Mouse (Mus musculus) lung, embryonic 16.5 days (tissue): ENCODE results near the gene Gps2. TPM values are rescaled to one million over a fixed set of nuclear protein-coding genes. Genes with fewer than 3 reads are reported as not detected.

ENCODE experiments used
- ATAC-seq: fragments of 200-750 bp; cut with Nextera tagmentation; 2 replicates; pipeline ENCODE4 v1.8.0; 2017; ENCODE audit warnings: low read depth, mild to moderate bottlenecking, moderate library complexity
- H3K27ac ChIP-seq: fragments of 300-500 bp; sonication (generic); 2 replicates; pipeline ENCODE4 v1.5.1; 2014; ENCODE audit warnings: mild to moderate bottlenecking, control low read depth, low read length
- H3K27me3 ChIP-seq: fragments of 300-500 bp; sonication (generic); 2 replicates; pipeline ENCODE4 v1.6.1; 2014; ENCODE audit warnings: low read depth, low read length, mixed read lengths; ENCODE audit not compliant: control insufficient read depth, insufficient read depth
- H3K36me3 ChIP-seq: fragments of 300-500 bp; sonication (generic); 2 replicates; pipeline ENCODE4 v1.6.1; 2014; ENCODE audit warnings: low read length; ENCODE audit not compliant: control insufficient read depth, insufficient read depth
- H3K4me1 ChIP-seq: fragments of 300-500 bp; sonication (generic); replicated peaks from 2 replicates; pipeline ENCODE4 v1.6.1; 2014; ENCODE audit warnings: low read length, mixed read lengths; ENCODE audit not compliant: control insufficient read depth, insufficient read depth
- H3K4me2 ChIP-seq: fragments of 300-500 bp; sonication (generic); 2 replicates; pipeline ENCODE4 v1.6.1; 2014; ENCODE audit warnings: low read depth, low read length, control low read depth
- H3K4me3 ChIP-seq: fragments of 300-500 bp; sonication (generic); 2 replicates; pipeline ENCODE4 v1.5.1; 2014; ENCODE audit warnings: mild to moderate bottlenecking, low read length, control low read depth
- H3K9ac ChIP-seq: fragments of 300-500 bp; sonication (generic); 2 replicates; pipeline ENCODE4 v1.6.1; 2014; ENCODE audit warnings: low read length, control low read depth
- H3K9me3 ChIP-seq: fragments of 300-500 bp; sonication (generic); 2 replicates; pipeline ENCODE4 v1.6.1; 2016; ENCODE audit warnings: low read length; ENCODE audit not compliant: control insufficient read depth
- WGBS: fragments of 180-500 bp; shearing (Covaris S2); extraction: QIAGEN DNeasy Blood & Tissue Kit; methylation state at CpG from one replicate; pipeline ENCODE4 v1.1.7; 2014; 5-methylcytosine and 5-hydroxymethylcytosine counted together
- polyA plus RNA-seq: library from polyadenylated mRNA; unstranded; fragments of >200 nt; fragmentation: Nextera tagmentation; extraction: Ambion mirVana; gene quantifications from 2 replicates; pipeline ENCODE4 v1.2.1, GENCODE M21; 2015

The Gps2 gene
- polyA plus RNA-seq, 1 experiment from 2014 or later = 87.8 TPM

- H3K9me3 ChIP-seq = no peaks in the 10 kb centered on the region
- peaks cover 32% of the 10 kb centered on the region for H3K4me1 ChIP-seq
- 76% methylated on average over 9 of the region's 9 CpGs for WGBS
- peak overlapping the region; percentile 89 for H3K4me2 ChIP-seq
- H3K27me3 ChIP-seq = no peaks in the 10 kb centered on the region
- no peak for ATAC-seq
- peak overlapping the region; percentile 92 for H3K4me3 ChIP-seq
- peak overlapping the region; percentile 99 for H3K9ac ChIP-seq
- peaks cover 38% of the 10 kb centered on the region for H3K36me3 ChIP-seq
- H3K27ac ChIP-seq = peak overlapping the region; percentile 96
These were observed 5.4 kb downstream of the Gps2 start for GRCm38 (mm10) chr11:69919053-69919452.

GRCm38 (mm10) chr11:69919661-69920265 is 6.1 kb downstream of the Gps2 start:
- peaks cover 38% of the 10 kb centered on the region for H3K36me3 ChIP-seq
- peaks cover 28% of the 10 kb centered on the region for H3K4me1 ChIP-seq
- peak overlapping the region; percentile 96 for H3K27ac ChIP-seq
- peak overlapping the region; percentile 99 for H3K9ac ChIP-seq
- under 1% methylated on average over 17 of the region's 17 CpGs for WGBS
- no peaks in the 10 kb centered on the region for H3K27me3 ChIP-seq
- H3K4me3 ChIP-seq = peak overlapping the region; percentile 92
- H3K9me3 ChIP-seq = no peaks in the 10 kb centered on the region
- 0 out of 2 replicates have a peak, but pooled peaks have one; percentile 7 for ATAC-seq
- H3K4me2 ChIP-seq = peak overlapping the region; percentile 89

DNA sequence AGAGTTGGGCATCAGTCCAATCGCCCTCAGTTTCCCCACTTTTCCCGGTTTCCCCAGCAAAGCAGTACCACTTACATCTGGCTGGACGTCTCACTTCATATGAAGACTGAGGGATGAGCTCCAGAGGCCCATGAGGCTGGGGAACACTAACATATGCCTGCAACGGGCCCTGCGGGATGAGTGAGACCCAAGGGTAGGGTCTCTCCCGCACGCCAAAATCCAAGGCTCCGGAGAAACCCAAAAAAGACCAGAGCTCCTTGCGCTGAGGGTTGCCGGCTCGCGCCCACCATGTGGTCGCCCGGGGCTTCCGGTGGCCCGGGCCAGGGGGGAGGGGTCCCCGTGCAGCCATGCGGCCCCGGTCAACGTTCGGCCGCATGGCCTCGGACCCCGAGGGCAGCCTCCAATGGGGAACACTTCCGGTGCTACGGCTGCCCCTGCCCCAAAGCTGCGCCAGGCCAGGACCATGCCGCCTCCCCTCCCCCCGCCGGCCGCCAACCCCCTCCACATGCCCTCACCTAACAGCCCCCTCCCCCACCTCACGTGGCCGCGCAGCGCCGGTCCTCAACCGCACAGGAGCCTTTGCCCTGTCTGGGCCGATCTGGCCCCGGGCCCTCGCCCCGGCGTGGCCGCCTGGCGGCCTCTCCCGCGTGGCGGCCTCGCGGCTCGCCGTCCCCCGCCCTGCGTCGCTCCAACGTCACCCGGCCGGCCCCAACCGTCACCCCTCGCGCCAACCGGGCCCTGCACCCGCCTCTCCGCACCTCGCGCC is 6.8 kb downstream of the Gps2 start:
- Histone ChIP-seq H3K9me3 (no peaks in the 10 kb centered on the region), H3K27me3 (no peaks in the 10 kb centered on the region), H3K4me1 (peaks cover 22% of the 10 kb centered on the region), H3K9ac (peak overlapping the region; percentile 99), H3K36me3 (peaks cover 31% of the 10 kb centered on the region), H3K27ac (peak overlapping the region; percentile 96), H3K4me3 (peak overlapping the region; percentile 92), H3K4me2 (peak overlapping the region; percentile 89)
- under 1% methylated on average over 46 of the region's 65 CpGs for WGBS
- ATAC-seq = peak; percentile 18

GRCm38 (mm10) chr11:69921114-69922011 is 7.7 kb downstream of the Gps2 start, which contains the start of gene Eif5a:
TSS of gene Eif5a (minus strand) at chr11:69921958.
- Histone ChIP-seq H3K4me2 (peak within 1 kb of the TSS; percentile 89), H3K4me3 (peak within 1 kb of the TSS; percentile 92), H3K27me3 (no peaks in the 10 kb centered on the region), H3K9me3 (no peaks in the 10 kb centered on the region), H3K36me3 (peaks cover 22% of the 10 kb centered on the region), H3K4me1 (peaks cover 19% of the 10 kb centered on the region), H3K27ac (peak within 1 kb of the TSS; percentile 99), H3K9ac (peak within 1 kb of the TSS; percentile 99)
- ATAC-seq = peak; percentile 96
- under 1% methylated on average over 78 of the region's 78 CpGs for WGBS

GRCm38 (mm10) chr11:69922012-69922756 is 8.5 kb downstream of the Gps2 start:
- Histone ChIP-seq H3K9me3 (no peaks in the 10 kb centered on the region), H3K4me1 (peaks cover 19% of the 10 kb centered on the region), H3K27ac (peak overlapping the region; percentile 99), H3K4me2 (peak overlapping the region; percentile 66), H3K27me3 (no peaks in the 10 kb centered on the region), H3K4me3 (peak overlapping the region; percentile 62), H3K36me3 (peaks cover 20% of the 10 kb centered on the region), H3K9ac (peak overlapping the region; percentile 80)
- WGBS = 2% methylated on average over 12 of the region's 12 CpGs
- no peak for ATAC-seq

DNA sequence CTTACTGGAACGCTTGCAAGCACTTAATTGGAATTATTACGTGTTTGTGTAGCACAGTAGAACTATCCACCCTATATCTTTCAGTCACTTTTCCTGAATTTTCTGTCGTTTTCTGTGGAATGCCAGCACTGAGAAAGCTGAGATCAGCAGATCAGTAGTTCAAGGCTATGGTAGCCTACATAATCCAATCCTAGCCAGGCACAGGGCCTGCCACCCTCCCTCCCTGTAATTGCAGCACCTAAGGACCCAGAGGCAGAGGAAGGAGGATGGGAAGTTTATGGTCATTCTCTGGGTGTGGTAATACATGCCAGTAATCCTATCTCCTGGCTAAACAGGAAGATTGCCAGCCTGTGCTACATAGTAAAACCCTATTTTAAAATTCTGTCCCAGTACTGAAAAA is 9.1 kb downstream of the Gps2 start:
- Histone ChIP-seq H3K4me1 (peaks cover 19% of the 10 kb centered on the region), H3K27ac (no peak overlapping the region; the same call in 1 of the 2 replicates), H3K9me3 (no peaks in the 10 kb centered on the region), H3K4me3 (no peak overlapping the region), H3K27me3 (no peaks in the 10 kb centered on the region), H3K9ac (peak overlapping the region; percentile 80; the same call in 1 of the 2 replicates), H3K4me2 (no peak overlapping the region), H3K36me3 (peaks cover 14% of the 10 kb centered on the region)
- 66% methylated on average over 3 of the region's 3 CpGs for WGBS
- no peak for ATAC-seq

DNA sequence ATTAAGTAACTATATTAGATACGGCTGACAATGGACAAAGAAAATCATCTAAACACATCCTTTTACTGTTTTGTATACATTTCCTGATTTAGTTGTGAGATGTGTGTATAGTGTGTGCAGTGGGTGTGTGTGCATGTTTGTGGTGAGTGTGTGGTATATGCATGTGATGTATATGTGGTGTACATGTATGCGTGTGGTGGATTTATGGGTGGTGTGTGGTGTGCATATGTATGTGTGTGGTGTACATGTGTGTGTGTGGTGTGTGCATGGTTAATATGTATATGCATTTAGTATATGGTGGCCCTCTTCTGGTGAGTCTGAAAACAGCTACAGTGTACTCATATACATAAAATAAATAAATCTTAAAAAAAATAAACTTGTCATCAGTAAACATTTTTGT is 13.8 kb downstream of the Gps2 start:
- no peak overlapping the region for H3K4me2 ChIP-seq
- H3K27me3 ChIP-seq = no peaks in the 10 kb centered on the region
- H3K36me3 ChIP-seq = no peaks in the 10 kb centered on the region
- H3K4me3 ChIP-seq = no peak overlapping the region
- 97% methylated on average over 2 of the region's 2 CpGs for WGBS
- no peak overlapping the region for H3K9ac ChIP-seq
- no peaks in the 10 kb centered on the region for H3K9me3 ChIP-seq
- ATAC-seq = no peak
- no peak overlapping the region for H3K27ac ChIP-seq
- peaks cover 4% of the 10 kb centered on the region; the same call in 1 of the 2 replicates for H3K4me1 ChIP-seq

DNA sequence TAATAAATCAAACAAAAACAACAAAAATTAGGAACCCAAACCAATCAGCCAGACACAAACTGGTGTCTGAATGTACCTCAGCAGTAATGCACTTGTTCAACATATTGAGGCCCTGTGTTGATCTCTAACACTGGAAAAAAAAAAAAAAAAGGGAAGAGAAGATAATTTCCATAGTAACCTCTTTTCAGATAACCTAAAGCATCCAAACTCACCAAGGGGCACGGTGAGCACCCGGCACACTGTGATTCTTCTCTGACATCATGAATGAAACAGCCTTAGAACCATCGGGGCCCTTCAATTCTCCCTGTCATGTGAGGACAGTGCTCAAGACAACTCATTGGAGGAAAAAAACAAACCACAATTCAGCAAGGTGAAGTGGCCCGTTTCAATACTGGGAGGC is 16.0 kb downstream of the Gps2 start:
- 22% methylated on average over 4 of the region's 4 CpGs for WGBS
- H3K4me1 ChIP-seq = peaks cover 5% of the 10 kb centered on the region; the same call in 1 of the 2 replicates
- H3K4me2 ChIP-seq = no peak overlapping the region
- ATAC-seq = no peak
- H3K27me3 ChIP-seq = peaks cover 3% of the 10 kb centered on the region; the same call in 1 of the 2 replicates
- H3K27ac ChIP-seq = no peak overlapping the region
- no peak overlapping the region for H3K4me3 ChIP-seq
- H3K9ac ChIP-seq = no peak overlapping the region
- no peaks in the 10 kb centered on the region for H3K9me3 ChIP-seq
- no peaks in the 10 kb centered on the region for H3K36me3 ChIP-seq
